ENCODE assay signal across 12 mouse cellular contexts in genomic region chr16:91826893-91827292, GRCm38 (mm10).
DNase-seq lines count a peak whose midpoint lies in the region; ATAC-seq lines count a peak whose summit lies in the region.
"Had no signal": no experiment of that assay in that cellular context is flagged by ENCODE, and none has a peak within 500 bp of the region (broad histone marks: within the 10 kb centered on the region; RNA-seq: fewer than 3 reads in every experiment).

No protein-coding gene starts in this region.

- H3K36me3 ChIP-seq in heart, embryonic 10.5 days: peaks cover 49% of the 10 kb centered on the region
- H3K36me3 ChIP-seq in lung, embryonic 15.5 days: peaks cover 30% of the 10 kb centered on the region; the same call in 1 of the 2 replicates
- peaks cover 55% of the 10 kb centered on the region for H3K36me3 ChIP-seq in embryonic facial prominence, embryonic 13.5 days
- peaks cover 14% of the 10 kb centered on the region for H3K36me3 ChIP-seq in liver, embryonic 11.5 days (ENCODE audit: control insufficient read depth, insufficient read depth, low read length)

- H3K4me2 ChIP-seq in lung, embryonic 15.5 days: no peak overlapping the region
- no peak overlapping the region for H3K4me2 ChIP-seq in embryonic facial prominence, embryonic 13.5 days
- no peak overlapping the region for H3K4me2 ChIP-seq in liver, embryonic 11.5 days
- H3K4me2 ChIP-seq: embryonic facial prominence, embryonic 12.5 days had no signal

- intact Hi-C loops in heart, postnatal 14 days (cut with DNase I): no loop called here
- intact Hi-C loops in left cerebral cortex, postnatal 10 days (cut with DNase I): no loop called here

- no peak for DNase-seq in heart, embryonic 10.5 days (ENCODE audit: low spot score)
- DNase-seq in heart, postnatal 14 days: no peak
- DNase-seq in lung, postnatal 10 days: no peak
- DNase-seq in liver, embryonic 11.5 days (ENCODE audit: low spot score): no peak
- DNase-seq in left cerebral cortex, postnatal 10 days (ENCODE audit: extremely low spot score in 1 of 2, low spot score in 2 of 2): no peak
- no peak for DNase-seq in spleen, postnatal 4 days (ENCODE audit: low spot score in 2 of 2)
- DNase-seq: cerebellum, postnatal 14 days; left cerebral cortex, postnatal 4 days; thymus, postnatal 36 days had no signal

- no peak overlapping the region for H3K9ac ChIP-seq in lung, embryonic 15.5 days
- no peak overlapping the region for H3K9ac ChIP-seq in embryonic facial prominence, embryonic 13.5 days
- no peak overlapping the region for H3K9ac ChIP-seq in liver, embryonic 11.5 days (ENCODE audit: low read depth, low read length)
- H3K9ac ChIP-seq: embryonic facial prominence, embryonic 12.5 days had no signal

- no peak for ATAC-seq in lung, embryonic 15.5 days (ENCODE audit: borderline replicate concordance, extremely low read depth, low FRiP score, low TSS enrichment)
- ATAC-seq in embryonic facial prominence, embryonic 13.5 days (ENCODE audit: insufficient number of reproducible peaks, insufficient read depth, low FRiP score, low TSS enrichment, low read depth): no peak
- ATAC-seq in liver, embryonic 11.5 days (replicated peaks; ENCODE audit: low FRiP score): no peak

- H3K27ac ChIP-seq in heart, embryonic 10.5 days: peak overlapping the region; percentile 24; the same call in 1 of the 2 replicates
- H3K27ac ChIP-seq in lung, embryonic 15.5 days: peak overlapping the region; percentile 39; the same call in 1 of the 2 replicates
- H3K27ac ChIP-seq in embryonic facial prominence, embryonic 13.5 days: peak overlapping the region; percentile 39; the same call in 1 of the 2 replicates
- peak overlapping the region; percentile 43; the same call in 1 of the 2 replicates for H3K27ac ChIP-seq in liver, embryonic 11.5 days (ENCODE audit: low read depth, low read length)
- H3K27ac ChIP-seq: embryonic facial prominence, embryonic 12.5 days had no signal

- H3K9me3 ChIP-seq in heart, embryonic 10.5 days: no peaks in the 10 kb centered on the region
- H3K9me3 ChIP-seq in lung, embryonic 15.5 days: no peaks in the 10 kb centered on the region
- H3K9me3 ChIP-seq in embryonic facial prominence, embryonic 13.5 days: no peaks in the 10 kb centered on the region
- H3K9me3 ChIP-seq in liver, embryonic 11.5 days (ENCODE audit: control insufficient read depth, low read length): no peaks in the 10 kb centered on the region
- H3K9me3 ChIP-seq: embryonic facial prominence, embryonic 12.5 days had no signal

- H3K4me3 ChIP-seq in heart, embryonic 10.5 days: no peak overlapping the region
- no peak overlapping the region for H3K4me3 ChIP-seq in lung, embryonic 15.5 days
- no peak overlapping the region for H3K4me3 ChIP-seq in embryonic facial prominence, embryonic 13.5 days
- H3K4me3 ChIP-seq in liver, embryonic 11.5 days (ENCODE audit: low read depth, low read length): no peak overlapping the region
- H3K4me3 ChIP-seq: embryonic facial prominence, embryonic 12.5 days had no signal

- H3K4me1 ChIP-seq in heart, embryonic 10.5 days: peaks cover 43% of the 10 kb centered on the region
- H3K4me1 ChIP-seq in lung, embryonic 15.5 days: peaks cover 11% of the 10 kb centered on the region; the same call in 1 of the 2 replicates
- H3K4me1 ChIP-seq in embryonic facial prominence, embryonic 13.5 days: peaks cover 6% of the 10 kb centered on the region
- peaks cover 36% of the 10 kb centered on the region for H3K4me1 ChIP-seq in liver, embryonic 11.5 days (replicated peaks; ENCODE audit: control insufficient read depth, insufficient read depth, low read length)

- no peaks in the 10 kb centered on the region for H3K27me3 ChIP-seq in heart, embryonic 10.5 days (ENCODE audit: insufficient read depth, poor library complexity, severe bottlenecking)
- H3K27me3 ChIP-seq in lung, embryonic 15.5 days: no peaks in the 10 kb centered on the region
- H3K27me3 ChIP-seq in embryonic facial prominence, embryonic 13.5 days: no peaks in the 10 kb centered on the region
- H3K27me3 ChIP-seq in liver, embryonic 11.5 days (replicated peaks; ENCODE audit: control insufficient read depth, insufficient read depth, low read length): no peaks in the 10 kb centered on the region
- H3K27me3 ChIP-seq: embryonic facial prominence, embryonic 12.5 days had no signal

- 81% methylated on average over 2 of the region's 2 CpGs for WGBS in heart, embryonic 10.5 days
- WGBS in lung, embryonic 15.5 days: 61% methylated on average over 2 of the region's 2 CpGs
- 66% methylated on average over 2 of the region's 2 CpGs for WGBS in embryonic facial prominence, embryonic 13.5 days
- 83% methylated on average over 2 of the region's 2 CpGs for WGBS in liver, embryonic 11.5 days
